Mouse (Mus musculus): ENCODE measurements at regions not wholly inside any gene's neighbourhood (a gene's known extent, or its start where the extent isn't known, plus 50 kb on each side); places are given as distances from the start of the nearest gene placed in this dataset.
A peak's percentile ranks its signal among the peaks of the same experiment; 100 is the strongest.

DNA sequence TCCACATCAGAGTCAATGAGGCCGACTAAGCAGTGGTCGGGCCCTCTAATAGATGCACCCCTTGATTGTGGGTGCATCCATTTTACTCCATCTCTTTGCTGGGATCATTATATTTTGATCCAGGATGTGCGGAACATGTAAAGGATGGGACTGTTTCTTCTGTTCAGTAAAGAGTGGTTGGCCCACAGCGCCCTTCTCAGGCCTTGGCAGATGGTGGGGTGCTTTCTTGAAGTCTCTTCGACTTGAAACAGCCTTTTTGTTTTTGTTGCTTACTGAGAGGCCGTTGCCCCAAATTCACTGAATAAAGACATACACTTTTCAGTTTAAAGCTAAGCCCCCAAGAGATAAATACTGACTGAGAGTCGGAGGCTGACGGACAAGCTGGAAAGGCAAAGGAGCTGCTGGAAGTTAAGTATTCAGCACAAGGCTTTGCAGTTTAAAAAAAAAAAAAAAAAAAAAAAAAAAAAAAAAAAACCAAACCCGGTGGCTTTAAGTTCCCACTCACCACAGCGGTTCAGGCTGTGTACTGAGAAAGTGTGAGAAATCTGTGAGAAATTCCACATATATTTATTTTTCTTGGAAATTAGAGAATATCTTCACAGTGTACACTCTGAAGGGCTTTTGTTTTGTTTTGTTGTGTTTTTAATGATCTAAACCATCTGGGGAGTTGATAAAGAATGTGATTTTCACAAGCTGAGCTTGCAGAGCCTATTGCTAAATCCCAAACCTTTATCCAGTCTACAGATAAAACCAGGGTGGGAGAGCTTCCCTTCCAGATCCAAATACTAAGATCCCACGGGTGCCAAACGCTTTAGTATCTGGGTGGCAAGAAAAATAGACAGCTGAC lies 285.3 kb upstream of the Mpdz start:
- Histone ChIP-seq H3K4me2 (ENCODE audit: low read depth, low read length) (no peak overlapping the region), H3K9me3 (replicated peaks; ENCODE audit: control insufficient read depth, low read length) (peaks cover 3% of the 10 kb centered on the region; the same call in 1 of the 2 replicates), H3K27ac (ENCODE audit: low read length) (peak overlapping the region; percentile 62), H3K36me3 (ENCODE audit: control insufficient read depth, insufficient read depth) (no peaks in the 10 kb centered on the region), H3K4me1 (ENCODE audit: control insufficient read depth, insufficient read depth, low read length) (peaks cover 14% of the 10 kb centered on the region), H3K27me3 (ENCODE audit: control insufficient read depth, insufficient read depth, low read length) (no peaks in the 10 kb centered on the region), H3K4me3 (ENCODE audit: low read length) (no peak overlapping the region), H3K9ac (ENCODE audit: low read length) (no peak overlapping the region)
- 54% methylated on average over 12 of the region's 12 CpGs for WGBS
- peak; percentile 60 for ATAC-seq (replicated peaks; ENCODE audit: extremely low read depth, insufficient read depth, low FRiP score)

DNA sequence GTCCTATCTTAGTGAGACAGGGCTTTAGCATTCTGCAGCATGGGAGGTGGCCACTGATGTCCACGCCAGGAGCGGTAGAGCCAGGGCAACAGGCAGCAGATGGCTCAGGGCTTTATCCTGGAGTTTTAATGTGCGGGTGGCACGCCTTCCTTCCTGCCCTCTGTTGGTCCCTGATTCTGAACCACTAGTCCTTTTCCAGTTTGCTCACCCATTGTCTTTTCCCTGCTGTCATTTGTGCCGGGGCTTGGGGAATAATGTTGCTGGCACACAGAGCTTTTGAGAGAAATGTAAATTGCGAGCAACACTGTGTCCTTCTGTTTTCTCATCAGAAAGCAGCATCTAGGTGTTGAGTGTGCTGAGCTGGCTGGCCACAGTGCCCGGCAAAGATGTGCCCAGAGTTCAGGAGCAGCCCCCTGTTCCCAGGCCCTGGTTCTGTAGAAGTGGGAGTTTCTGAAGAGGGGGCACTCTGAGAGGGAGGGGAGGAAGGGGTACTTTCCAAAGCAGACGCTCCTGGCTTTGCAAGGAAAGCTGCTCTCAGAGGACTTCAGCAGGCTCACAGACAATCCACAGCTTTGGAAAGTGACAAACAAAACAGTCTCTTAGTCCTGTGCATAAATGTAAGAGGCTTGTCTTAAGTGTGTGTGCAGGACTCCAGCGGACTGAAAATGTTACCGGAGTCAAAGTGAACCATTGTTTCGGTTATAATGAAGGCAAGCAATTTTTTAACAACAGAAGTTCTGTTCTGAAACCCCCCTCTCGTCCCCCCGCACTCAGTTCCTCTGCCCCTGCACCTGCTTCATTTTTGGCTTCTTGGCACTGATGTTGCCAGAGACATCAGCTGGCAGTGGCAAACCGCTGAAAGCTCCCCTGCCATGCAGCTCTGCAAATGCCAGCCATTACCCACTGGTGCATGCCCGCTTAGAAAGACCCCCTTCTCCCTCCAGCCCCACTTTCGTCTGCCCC lies 284.4 kb upstream of the Mpdz start:
- no peaks in the 10 kb centered on the region for H3K36me3 ChIP-seq (ENCODE audit: control insufficient read depth, insufficient read depth)
- H3K4me2 ChIP-seq (ENCODE audit: low read depth, low read length) = no peak overlapping the region
- H3K27me3 ChIP-seq (ENCODE audit: control insufficient read depth, insufficient read depth, low read length) = no peaks in the 10 kb centered on the region
- peak overlapping the region; percentile 62 for H3K27ac ChIP-seq (ENCODE audit: low read length)
- no peak for ATAC-seq (replicated peaks; ENCODE audit: extremely low read depth, insufficient read depth, low FRiP score)
- no peak overlapping the region for H3K9ac ChIP-seq (ENCODE audit: low read length)
- H3K4me3 ChIP-seq (ENCODE audit: low read length) = no peak overlapping the region
- H3K4me1 ChIP-seq (ENCODE audit: control insufficient read depth, insufficient read depth, low read length) = peaks cover 14% of the 10 kb centered on the region
- peaks cover 3% of the 10 kb centered on the region; the same call in 1 of the 2 replicates for H3K9me3 ChIP-seq (replicated peaks; ENCODE audit: control insufficient read depth, low read length)
- 55% methylated on average over 16 of the region's 16 CpGs for WGBS

DNA sequence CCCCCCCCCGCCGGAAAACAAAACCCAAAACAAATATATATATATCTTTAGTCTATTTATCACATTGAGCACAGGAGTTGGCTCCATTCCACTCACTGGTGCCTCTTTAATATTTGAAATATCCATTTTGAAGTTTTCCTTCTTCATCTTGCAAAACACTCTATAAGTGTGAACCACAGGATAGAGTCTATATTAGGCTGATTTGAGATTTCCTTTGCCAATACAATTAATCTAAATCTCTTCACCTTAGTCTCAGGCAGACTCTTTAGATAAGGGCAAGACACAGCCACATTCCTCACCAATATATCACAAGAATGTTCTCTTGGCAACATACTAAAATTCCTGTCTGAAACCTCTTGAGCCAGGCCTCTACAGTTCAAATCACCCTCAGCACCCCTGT lies 282.1 kb upstream of the Mpdz start:
- ATAC-seq (replicated peaks; ENCODE audit: extremely low read depth, insufficient read depth, low FRiP score) = no peak
- Histone ChIP-seq H3K9ac (ENCODE audit: low read length) (no peak overlapping the region), H3K27me3 (ENCODE audit: control insufficient read depth, insufficient read depth, low read length) (no peaks in the 10 kb centered on the region), H3K4me3 (ENCODE audit: low read length) (no peak overlapping the region), H3K4me1 (ENCODE audit: control insufficient read depth, insufficient read depth, low read length) (peaks cover 12% of the 10 kb centered on the region), H3K4me2 (ENCODE audit: low read depth, low read length) (no peak overlapping the region), H3K9me3 (replicated peaks; ENCODE audit: control insufficient read depth, low read length) (peaks cover 3% of the 10 kb centered on the region; the same call in 1 of the 2 replicates), H3K36me3 (ENCODE audit: control insufficient read depth, insufficient read depth) (no peaks in the 10 kb centered on the region), H3K27ac (ENCODE audit: low read length) (no peak overlapping the region)
- 92% methylated on average over 2 of the region's 2 CpGs for WGBS

DNA sequence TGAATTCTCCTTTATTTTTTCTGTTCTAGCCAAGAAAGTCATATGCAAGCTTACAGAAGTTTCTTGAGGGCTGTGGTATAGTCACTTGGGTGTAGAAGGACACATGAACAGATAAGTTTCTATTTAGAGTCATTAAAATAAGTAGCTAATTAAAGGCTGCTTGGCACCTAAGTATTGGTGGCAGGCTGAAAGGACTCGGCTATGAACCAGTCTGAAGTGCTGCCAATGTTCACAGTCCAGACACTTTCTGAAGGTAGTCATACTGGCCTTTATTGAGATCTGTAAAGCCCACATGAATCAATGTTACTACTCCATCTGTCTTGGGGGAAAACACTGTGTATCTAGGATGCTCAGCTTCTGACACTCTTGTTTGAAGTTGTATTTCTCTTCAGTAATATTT lies 269.8 kb upstream of the Mpdz start:
- Histone ChIP-seq H3K9me3 (replicated peaks; ENCODE audit: control insufficient read depth, low read length) (no peaks in the 10 kb centered on the region), H3K4me1 (ENCODE audit: control insufficient read depth, insufficient read depth, low read length) (no peaks in the 10 kb centered on the region), H3K27me3 (ENCODE audit: control insufficient read depth, insufficient read depth, low read length) (no peaks in the 10 kb centered on the region), H3K4me2 (ENCODE audit: low read depth, low read length) (no peak overlapping the region), H3K27ac (ENCODE audit: low read length) (no peak overlapping the region), H3K36me3 (ENCODE audit: control insufficient read depth, insufficient read depth) (no peaks in the 10 kb centered on the region), H3K9ac (ENCODE audit: low read length) (no peak overlapping the region), H3K4me3 (ENCODE audit: low read length) (no peak overlapping the region)
- ATAC-seq (replicated peaks; ENCODE audit: extremely low read depth, insufficient read depth, low FRiP score) = no peak
- WGBS = 28% methylated on average over 1 of the region's 1 CpGs

DNA sequence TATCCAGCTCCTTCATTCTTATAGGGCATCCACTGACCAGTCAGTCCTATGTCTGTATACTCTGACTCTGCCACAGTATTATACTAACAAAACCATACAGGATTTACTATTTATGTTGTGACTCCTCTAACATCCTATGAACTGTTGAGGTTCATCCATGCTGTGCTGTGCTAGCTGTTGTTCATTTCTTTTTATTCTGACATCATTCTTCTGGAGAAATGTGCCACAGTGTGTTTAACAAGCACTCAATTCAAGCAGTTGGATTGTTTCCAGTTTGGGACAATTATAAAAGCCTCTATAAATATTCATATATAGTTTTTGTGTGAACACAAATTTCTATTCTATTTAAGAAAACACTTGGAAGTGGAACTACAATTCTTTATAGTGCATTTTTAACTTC lies 252.6 kb upstream of the Mpdz start:
- H3K4me3 ChIP-seq (ENCODE audit: low read length) = no peak overlapping the region
- H3K4me2 ChIP-seq (ENCODE audit: low read depth, low read length) = no peak overlapping the region
- no peaks in the 10 kb centered on the region for H3K36me3 ChIP-seq (ENCODE audit: control insufficient read depth, insufficient read depth)
- no peaks in the 10 kb centered on the region for H3K9me3 ChIP-seq (replicated peaks; ENCODE audit: control insufficient read depth, low read length)
- no peak for ATAC-seq (replicated peaks; ENCODE audit: extremely low read depth, insufficient read depth, low FRiP score)
- H3K9ac ChIP-seq (ENCODE audit: low read length) = no peak overlapping the region
- no peaks in the 10 kb centered on the region for H3K27me3 ChIP-seq (ENCODE audit: control insufficient read depth, insufficient read depth, low read length)
- H3K4me1 ChIP-seq (ENCODE audit: control insufficient read depth, insufficient read depth, low read length) = no peaks in the 10 kb centered on the region
- H3K27ac ChIP-seq (ENCODE audit: low read length) = no peak overlapping the region

DNA sequence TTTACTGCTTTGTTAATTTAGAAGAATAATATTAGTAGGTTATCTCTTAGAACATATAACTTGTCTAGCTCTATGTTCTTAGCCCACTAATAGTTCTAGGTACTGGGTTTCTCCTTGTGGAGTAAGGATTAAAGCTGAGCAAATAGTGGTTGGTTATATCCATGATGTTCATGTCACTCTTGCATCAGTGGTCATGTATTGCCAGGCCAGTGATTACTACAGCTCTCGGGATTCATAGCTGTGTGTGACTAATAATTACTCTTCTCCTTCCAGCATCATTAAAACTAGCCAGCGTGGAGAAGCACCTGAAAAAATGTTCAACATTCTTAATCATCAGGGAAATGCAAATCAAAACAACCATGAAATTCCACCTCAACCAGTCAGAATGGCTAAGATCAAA lies 234.6 kb upstream of the Mpdz start:
- Histone ChIP-seq H3K4me1 (ENCODE audit: control insufficient read depth, insufficient read depth, low read length) (no peaks in the 10 kb centered on the region), H3K4me2 (ENCODE audit: low read depth, low read length) (no peak overlapping the region), H3K9me3 (replicated peaks; ENCODE audit: control insufficient read depth, low read length) (no peaks in the 10 kb centered on the region), H3K36me3 (ENCODE audit: control insufficient read depth, insufficient read depth) (no peaks in the 10 kb centered on the region), H3K27me3 (ENCODE audit: control insufficient read depth, insufficient read depth, low read length) (no peaks in the 10 kb centered on the region), H3K4me3 (ENCODE audit: low read length) (no peak overlapping the region), H3K27ac (ENCODE audit: low read length) (no peak overlapping the region), H3K9ac (ENCODE audit: low read length) (no peak overlapping the region)
- ATAC-seq (replicated peaks; ENCODE audit: extremely low read depth, insufficient read depth, low FRiP score) = no peak
- WGBS = 79% methylated on average over 2 of the region's 2 CpGs

DNA sequence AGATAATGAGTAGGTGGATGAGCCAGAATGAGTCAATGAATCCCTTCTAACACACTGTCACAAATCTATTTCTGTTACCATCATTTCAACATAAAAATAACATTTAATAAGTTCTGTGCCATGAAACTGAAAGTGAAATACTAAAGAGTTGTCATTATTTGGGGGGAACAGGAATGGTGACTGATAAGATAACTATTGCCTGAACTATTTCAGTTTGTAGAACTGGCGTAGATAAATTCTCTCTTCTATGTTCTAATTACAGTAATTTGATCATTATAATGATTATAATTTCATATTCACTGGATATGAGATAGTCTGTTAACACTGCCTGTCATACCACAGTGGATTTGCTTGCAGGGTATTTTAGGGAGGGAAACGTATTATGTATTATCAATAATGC lies 232.3 kb upstream of the Mpdz start:
- H3K4me3 ChIP-seq (ENCODE audit: low read length) = no peak overlapping the region
- H3K9ac ChIP-seq (ENCODE audit: low read length) = no peak overlapping the region
- WGBS = 70% methylated on average over 2 of the region's 2 CpGs
- ATAC-seq (replicated peaks; ENCODE audit: extremely low read depth, insufficient read depth, low FRiP score) = no peak
- no peaks in the 10 kb centered on the region for H3K36me3 ChIP-seq (ENCODE audit: control insufficient read depth, insufficient read depth)
- H3K4me2 ChIP-seq (ENCODE audit: low read depth, low read length) = no peak overlapping the region
- H3K27me3 ChIP-seq (ENCODE audit: control insufficient read depth, insufficient read depth, low read length) = no peaks in the 10 kb centered on the region
- H3K4me1 ChIP-seq (ENCODE audit: control insufficient read depth, insufficient read depth, low read length) = no peaks in the 10 kb centered on the region
- H3K27ac ChIP-seq (ENCODE audit: low read length) = no peak overlapping the region
- no peaks in the 10 kb centered on the region for H3K9me3 ChIP-seq (replicated peaks; ENCODE audit: control insufficient read depth, low read length)

DNA sequence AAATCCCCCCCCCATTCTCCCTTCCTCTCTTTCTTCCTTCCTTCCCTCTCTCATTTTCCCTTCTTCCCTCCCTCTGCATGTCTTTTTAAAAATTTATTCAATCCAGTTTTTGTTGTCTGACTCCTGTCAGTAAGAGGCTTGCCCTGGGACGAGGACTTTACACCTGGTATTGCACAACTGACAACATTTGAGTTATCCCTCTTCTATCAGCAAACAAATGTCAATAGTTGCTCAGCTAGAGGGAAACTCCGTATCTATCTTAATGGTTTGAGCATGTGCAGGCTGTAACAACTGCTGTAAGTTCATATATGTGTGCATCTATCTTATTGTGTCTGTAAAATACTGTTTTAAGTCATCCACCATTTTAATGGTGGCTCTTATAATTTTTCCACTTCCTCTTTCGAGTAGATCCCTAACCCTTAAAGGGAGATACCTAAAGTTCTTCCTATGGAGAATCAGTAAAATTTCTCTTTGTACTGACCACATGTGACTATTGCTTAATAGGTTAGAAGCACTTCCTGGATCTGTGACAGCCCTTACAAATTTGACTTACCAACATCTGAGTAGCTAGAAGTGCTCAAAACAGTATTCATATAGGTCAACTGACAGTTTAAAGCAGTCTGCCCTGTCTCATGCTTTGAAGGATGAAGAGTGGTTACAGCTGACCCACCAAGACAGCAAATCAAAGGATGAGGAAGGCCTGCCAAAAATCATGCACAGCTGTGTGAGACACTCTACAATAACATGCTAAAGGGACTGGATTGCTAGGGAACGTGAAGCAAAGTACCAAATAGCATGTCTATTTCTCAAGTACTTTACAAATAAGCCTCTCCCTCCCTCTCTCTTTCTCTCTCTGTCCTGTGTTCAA lies 231.0 kb upstream of the Mpdz start:
- Histone ChIP-seq H3K9me3 (replicated peaks; ENCODE audit: control insufficient read depth, low read length) (no peaks in the 10 kb centered on the region), H3K4me1 (ENCODE audit: control insufficient read depth, insufficient read depth, low read length) (peaks cover 6% of the 10 kb centered on the region; the same call in 1 of the 2 replicates), H3K9ac (ENCODE audit: low read length) (no peak overlapping the region), H3K36me3 (ENCODE audit: control insufficient read depth, insufficient read depth) (no peaks in the 10 kb centered on the region), H3K4me2 (ENCODE audit: low read depth, low read length) (no peak overlapping the region), H3K27ac (ENCODE audit: low read length) (no peak overlapping the region), H3K4me3 (ENCODE audit: low read length) (no peak overlapping the region), H3K27me3 (ENCODE audit: control insufficient read depth, insufficient read depth, low read length) (no peaks in the 10 kb centered on the region)
- WGBS = 72% methylated on average over 4 of the region's 4 CpGs
- ATAC-seq (replicated peaks; ENCODE audit: extremely low read depth, insufficient read depth, low FRiP score) = no peak
